Mouse (Mus musculus) retina, embryonic 14.5 days (tissue): ENCODE measurements around the gene Mrvi1.
"Not testable (repeated sequence)": the region's sequence is repeated elsewhere in the genome, so short reads cannot be mapped to it uniquely, and the experiment has no call there.

Experiments used
- DNase-seq: peaks from one replicate; pipeline ENCODE4 v3.0.0-alpha.2; 2015; ENCODE audit warnings: low spot score

Mrvi1 gene

GRCm38 (mm10) chr7:110941116-110941521, 41.1 kb downstream of the Mrvi1 start:
- no peak for DNase-seq

GRCm38 (mm10) chr7:110935815-110936762, 46.2 kb downstream of the Mrvi1 start:
- no peak for DNase-seq

GRCm38 (mm10) chr7:110933999-110934398, 48.3 kb downstream of the Mrvi1 start:
- no peak for DNase-seq

GRCm38 (mm10) chr7:110933329-110933728, 48.9 kb downstream of the Mrvi1 start:
- no peak for DNase-seq

GRCm38 (mm10) chr7:110930118-110930854, 52.0 kb downstream of the Mrvi1 start:
- DNase-seq, result peak; percentile 74

GRCm38 (mm10) chr7:110926562-110926961, 55.7 kb downstream of the Mrvi1 start:
- DNase-seq, result no peak

- no peak for DNase-seq
Observed at GRCm38 (mm10) chr7:110920331-110921261, 61.7 kb downstream of the Mrvi1 start.

- DNase-seq, result no peak
Observed at GRCm38 (mm10) chr7:110919721-110920120, 62.5 kb downstream of the Mrvi1 start.

GRCm38 (mm10) chr7:110915913-110916312, 66.3 kb downstream of the Mrvi1 start:
- no peak for DNase-seq

GRCm38 (mm10) chr7:110914531-110914930, 67.7 kb downstream of the Mrvi1 start:
- DNase-seq, result no peak

GRCm38 (mm10) chr7:110913754-110914153, 68.5 kb downstream of the Mrvi1 start:
- DNase-seq, result no peak

GRCm38 (mm10) chr7:110908209-110909144, 73.8 kb downstream of the Mrvi1 start:
- no peak for DNase-seq

- no peak for DNase-seq
Observed at GRCm38 (mm10) chr7:110906566-110906965, 75.7 kb downstream of the Mrvi1 start.

- no peak for DNase-seq
Observed at GRCm38 (mm10) chr7:110903226-110903625, 79.0 kb downstream of the Mrvi1 start.

GRCm38 (mm10) chr7:110897202-110897601, 85.1 kb downstream of the Mrvi1 start:
- DNase-seq, result no peak

GRCm38 (mm10) chr7:110896453-110896852, 85.8 kb downstream of the Mrvi1 start:
- no peak for DNase-seq

GRCm38 (mm10) chr7:110895772-110896171, 86.5 kb downstream of the Mrvi1 start:
- not testable (repeated sequence) for DNase-seq

- DNase-seq, result no peak
Observed at GRCm38 (mm10) chr7:110894673-110895072, 87.6 kb downstream of the Mrvi1 start.

- no peak for DNase-seq
Observed at GRCm38 (mm10) chr7:110893943-110894610, 88.2 kb downstream of the Mrvi1 start.

- no peak for DNase-seq
Observed at GRCm38 (mm10) chr7:110891501-110891986, 90.7 kb downstream of the Mrvi1 start.
